Mouse (Mus musculus): Measurements from ENCODE around the gene Cxcl17.
A peak's percentile ranks its signal among the peaks of the same experiment; 100 is the strongest.

The Cxcl17 gene

DNA sequence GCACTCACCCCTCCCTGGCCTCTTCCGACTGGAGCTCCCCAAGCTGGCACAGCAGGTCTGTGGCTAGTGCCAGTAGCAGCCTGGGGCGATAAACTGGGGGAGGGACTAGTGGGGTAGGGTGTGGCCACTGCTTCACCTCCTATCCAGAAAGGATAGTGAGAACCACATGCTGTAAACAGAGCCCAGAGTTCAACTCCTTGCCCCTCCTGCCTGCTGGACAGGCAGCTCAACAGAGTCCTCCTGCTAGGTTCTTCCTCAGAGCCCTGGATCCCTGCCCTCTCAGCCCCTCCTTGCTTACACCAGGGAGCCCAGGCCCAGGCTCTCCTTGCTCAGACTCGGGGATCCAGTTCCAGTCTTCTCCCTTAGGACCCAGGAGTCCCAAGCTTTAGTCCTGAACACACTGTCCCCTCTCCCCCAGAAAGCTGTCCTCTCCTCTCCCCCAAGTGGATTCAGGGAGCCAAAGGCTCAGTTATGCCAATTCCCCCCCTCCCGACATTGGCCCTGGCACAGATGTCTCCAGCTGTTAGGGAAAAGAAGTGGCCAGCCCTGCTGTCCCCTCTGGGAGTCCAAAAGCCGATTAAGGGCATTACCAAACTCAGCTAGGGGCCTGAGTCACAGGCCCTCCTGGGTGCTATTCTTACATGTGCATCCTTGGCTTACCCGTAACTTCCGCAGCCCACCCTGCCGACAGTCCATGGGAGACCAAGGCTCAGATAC, 22.5 kb downstream of the Cxcl17 start:
- DNase-seq, result peak; percentile 66

- no peak for DNase-seq
These were observed 23.8 kb downstream of the Cxcl17 start for GRCm38 (mm10) chr7:25388916-25389315.

- DNase-seq, result no peak
These were observed 24.8 kb downstream of the Cxcl17 start for GRCm38 (mm10) chr7:25387811-25388440.

DNA sequence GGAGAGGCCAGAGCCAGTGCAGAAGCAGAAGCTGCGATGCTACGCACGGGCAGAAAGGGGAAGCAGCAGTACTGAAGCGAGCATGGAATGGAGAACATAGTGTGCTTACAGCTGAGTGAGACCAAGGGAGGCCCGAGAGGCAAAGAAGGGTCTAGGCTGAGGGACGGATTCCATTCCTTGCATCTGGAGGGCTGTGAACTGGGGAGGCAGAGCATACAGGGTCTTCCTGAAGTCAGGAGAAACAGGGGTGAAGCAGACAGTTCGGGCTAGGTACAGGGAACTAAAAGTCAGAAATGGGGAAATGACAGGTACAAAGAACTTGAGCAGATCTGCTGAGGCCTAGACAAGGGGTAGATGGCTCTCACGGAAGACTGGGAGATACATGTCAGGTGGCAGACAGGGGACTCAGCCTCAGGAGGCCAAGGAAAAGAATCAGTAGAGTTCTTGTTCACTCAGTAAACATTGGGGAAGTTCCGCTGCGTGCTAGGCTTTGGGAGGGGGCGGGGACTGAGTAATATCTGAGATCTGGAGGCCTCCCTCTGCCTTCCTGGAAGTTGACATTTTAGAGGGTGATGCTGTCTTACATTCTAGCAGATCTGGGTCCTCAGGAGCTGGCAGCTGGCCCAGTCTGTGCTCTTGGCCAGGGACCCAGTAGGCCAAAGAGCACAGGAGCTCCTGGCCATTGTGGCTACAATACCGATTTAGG, 26.7 kb downstream of the Cxcl17 start:
- peak; percentile 47 for DNase-seq

- DNase-seq, result no peak
These were observed 27.4 kb downstream of the Cxcl17 start for GRCm38 (mm10) chr7:25385259-25385658.

DNA sequence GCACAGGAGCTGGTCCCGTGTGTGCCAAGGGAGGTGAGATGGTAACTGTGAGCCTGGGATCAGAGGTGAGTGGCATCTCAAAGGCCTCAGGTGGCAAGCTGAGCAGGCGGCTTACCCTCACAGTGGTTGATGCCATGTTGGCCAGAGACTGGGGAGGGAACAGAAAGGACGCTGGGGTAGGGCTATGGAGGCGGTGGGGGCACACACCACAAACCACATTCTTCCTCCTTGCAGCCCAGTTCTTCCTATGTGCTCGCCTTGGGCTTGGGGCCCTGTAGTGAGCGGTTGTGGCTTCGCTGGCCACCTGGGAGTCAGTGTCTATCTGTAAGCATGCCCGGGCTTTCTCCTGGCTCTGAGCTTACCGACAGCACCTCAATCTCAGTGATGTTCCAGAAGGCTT, 27.9 kb downstream of the Cxcl17 start:
- DNase-seq, result no peak

DNA sequence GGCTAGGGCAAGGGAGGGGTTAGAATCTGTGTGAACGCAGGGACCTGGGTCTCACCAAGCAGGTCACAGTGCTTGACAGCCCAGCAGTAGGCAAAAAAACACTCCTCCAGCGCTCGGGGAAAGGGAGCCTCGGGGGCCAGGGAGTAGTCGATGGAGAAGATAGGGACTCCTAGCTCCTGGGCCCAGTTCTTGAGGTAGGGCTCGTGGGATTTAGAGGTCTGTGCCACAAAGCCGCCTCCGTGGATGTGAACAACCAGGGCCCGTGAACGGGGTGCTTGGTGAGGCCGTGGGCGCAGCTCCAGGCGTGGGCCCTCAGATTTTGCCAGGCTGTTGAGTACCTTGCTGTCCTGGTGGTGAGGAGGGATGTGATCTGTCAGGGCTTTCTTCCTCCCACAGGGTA, 28.4 kb downstream of the Cxcl17 start:
- DNase-seq, result no peak

DNA sequence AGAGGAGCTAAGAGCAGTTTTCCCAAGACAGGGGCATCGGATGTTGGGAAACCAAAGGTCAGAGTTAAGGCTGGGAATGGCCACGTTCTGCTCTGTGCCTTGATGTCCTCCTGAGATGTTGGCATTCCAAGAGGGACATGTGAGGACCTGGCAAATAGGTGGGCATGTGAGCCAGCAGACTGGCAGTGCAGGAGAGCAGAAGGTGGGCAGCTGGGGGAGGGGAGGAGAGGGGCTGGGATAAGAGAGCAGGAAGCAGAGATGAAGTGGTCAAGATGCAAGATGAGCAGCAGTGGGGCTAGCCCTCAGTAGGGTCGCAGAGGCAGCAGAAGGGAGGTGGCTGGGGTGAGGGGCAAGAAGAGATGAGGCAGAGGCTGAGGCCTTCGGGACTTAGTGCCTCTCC, 28.8 kb downstream of the Cxcl17 start:
- DNase-seq, result no peak

- no peak for DNase-seq
These were observed 29.3 kb downstream of the Cxcl17 start for GRCm38 (mm10) chr7:25383385-25383784.

DNA sequence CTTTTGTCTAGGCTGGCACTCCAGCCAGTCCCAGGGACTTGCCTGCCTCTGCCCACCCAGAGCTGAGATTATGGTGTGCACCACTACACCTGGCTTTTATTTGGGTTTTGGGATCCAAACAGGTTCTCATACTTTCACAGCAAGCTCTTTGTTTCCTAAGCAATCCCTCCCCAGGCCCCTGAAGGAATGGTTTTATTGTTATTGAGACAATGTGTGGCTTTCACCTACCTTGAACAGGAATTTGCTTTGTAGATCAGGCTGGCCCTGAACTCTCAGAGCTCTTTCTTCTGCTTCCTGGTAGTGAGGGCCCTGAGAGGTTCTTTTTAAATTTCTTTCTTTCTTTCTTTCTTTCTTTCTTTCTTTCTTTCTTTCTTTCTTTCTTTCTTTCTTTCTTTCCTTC, 30.1 kb downstream of the Cxcl17 start:
- DNase-seq, result no peak

- DNase-seq, result no peak
These were observed 31.4 kb downstream of the Cxcl17 start for GRCm38 (mm10) chr7:25381284-25381680.

DNA sequence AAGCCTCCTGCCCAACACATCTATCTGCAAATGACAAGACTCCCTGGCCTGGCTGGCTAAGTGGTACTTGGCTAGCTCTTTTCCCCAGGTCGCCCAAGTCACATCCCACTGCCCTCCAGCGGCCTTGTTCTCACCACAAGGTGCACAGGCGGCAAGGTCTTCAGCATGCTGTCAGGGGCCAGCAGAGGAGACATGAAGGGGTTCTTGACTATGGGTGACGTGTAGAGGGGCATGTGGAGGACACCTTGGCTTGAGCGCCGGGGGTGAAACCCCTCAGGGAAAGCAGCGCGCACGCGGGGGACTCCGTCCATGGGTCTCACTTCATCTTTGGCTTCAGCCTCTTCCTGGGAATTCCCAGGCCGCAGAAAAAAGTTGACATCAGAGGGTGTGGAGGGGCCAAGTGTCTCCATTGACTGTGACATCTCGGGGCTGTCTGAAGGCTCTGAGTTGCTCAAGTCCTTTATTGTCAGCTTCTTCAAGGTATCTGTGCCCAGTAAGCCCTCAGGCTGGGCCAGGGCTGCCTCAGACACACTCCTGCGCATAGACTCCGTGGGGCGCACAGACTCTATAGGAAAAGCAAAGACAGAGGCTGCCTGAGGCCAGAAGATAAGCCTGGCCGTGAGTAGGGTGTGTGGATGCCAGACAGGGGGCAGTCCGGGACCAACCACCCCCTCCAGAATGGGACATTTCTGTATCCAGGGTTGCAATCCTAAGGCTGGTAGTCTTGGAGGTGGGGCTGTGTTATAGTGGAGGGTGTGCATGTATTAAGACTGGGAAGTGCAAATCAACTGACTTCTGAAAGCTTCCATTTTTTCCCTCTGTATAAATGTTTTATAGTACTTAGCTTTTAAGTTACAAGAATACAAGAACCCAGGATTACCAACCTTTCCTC, 32.0 kb downstream of the Cxcl17 start:
- no peak for DNase-seq

- DNase-seq, result peak; percentile 44
These were observed 32.9 kb downstream of the Cxcl17 start for GRCm38 (mm10) chr7:25379551-25380351.

- DNase-seq, result no peak
These were observed 34.2 kb downstream of the Cxcl17 start for GRCm38 (mm10) chr7:25378181-25379100.

GRCm38 (mm10) chr7:25377100-25377700, 35.5 kb downstream of the Cxcl17 start:
- DNase-seq, result no peak

- DNase-seq, result peak; percentile 91
These were observed 36.1 kb downstream of the Cxcl17 start for GRCm38 (mm10) chr7:25376556-25376955.

DNA sequence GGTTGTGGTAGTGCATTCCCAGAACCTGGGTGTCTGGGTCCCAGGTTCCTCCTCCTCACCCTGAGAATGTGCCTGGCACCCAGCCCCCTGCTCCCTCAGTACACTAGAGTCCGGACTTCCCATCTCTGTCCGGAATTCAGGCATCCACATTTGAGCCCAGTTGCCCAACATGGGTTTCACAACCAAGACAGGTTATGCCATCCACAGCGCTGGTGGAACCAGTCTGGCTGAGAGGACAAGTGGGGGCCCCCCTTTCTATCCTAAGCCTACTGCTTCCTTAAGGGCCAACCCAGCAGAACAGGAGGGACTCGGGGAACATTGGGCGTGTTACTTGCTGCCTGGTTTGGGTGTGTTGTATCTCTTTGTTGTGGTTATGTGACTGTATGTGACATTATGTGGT, 40.2 kb downstream of the Cxcl17 start:
- DNase-seq, result no peak

DNA sequence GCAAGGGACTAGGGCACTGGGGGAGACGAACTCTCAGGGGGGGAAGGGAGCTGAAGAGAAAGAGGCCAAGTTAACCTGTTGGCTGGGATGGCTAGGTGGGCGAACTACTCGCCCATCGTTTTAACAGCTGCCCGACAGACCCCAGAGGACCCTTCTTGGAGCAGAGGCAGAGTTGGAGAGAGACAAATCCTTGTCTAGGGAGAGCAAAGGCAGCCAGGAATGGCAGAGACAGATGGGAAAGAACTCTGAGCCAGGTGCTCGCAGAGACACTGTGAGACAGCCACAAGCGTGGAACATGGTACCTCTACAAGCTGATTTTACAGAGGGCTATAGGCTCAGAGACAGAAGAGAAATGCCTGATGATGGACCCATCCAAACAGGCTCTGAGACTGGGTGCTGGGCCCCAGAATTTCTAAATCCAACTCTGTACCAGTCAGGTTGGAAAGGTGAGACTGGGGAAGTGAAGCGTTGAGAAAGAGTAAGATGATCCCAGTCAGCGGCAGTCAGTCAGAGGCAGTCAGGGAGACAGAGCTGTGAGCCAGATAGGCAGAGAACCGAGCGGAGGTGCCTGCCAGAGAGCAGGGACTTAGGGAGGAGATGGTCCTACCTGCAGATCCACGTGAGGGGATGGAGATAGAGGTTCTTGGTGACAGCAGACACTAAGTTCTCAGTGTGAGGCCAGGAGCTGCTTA, 43.5 kb downstream of the Cxcl17 start, which contains the start of gene Cnfn:
Gene Cnfn, minus strand, starts transcription at position 667 of the 692 bp plus-strand sequence.
- DNase-seq, result no peak

DNA sequence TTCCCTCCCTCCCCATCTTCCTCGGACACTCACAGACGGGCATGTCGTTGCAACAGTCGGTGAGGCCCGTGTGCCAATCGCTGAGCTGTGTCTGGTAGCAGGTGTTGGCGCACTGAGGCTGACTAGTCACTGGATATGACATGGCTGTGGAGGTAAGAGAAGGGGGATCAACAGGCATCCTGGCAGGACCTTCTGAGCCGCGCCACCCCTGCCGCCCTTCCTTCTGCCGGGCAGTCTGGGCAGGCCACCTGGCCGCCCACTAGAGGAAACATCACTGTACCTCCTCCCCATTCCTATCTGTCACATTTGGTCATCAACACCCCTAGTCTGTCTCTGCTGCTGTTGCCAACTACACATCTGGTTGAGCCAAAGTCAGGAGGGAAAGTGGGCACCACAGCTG, 44.4 kb downstream of the Cxcl17 start:
- DNase-seq, result no peak
